ENCODE assay signal across 30 mouse cellular contexts in genomic region chr2:139120905-139121304, GRCm38 (mm10).
"Had no signal": no experiment of that assay in that cellular context is flagged by ENCODE, and none has a peak within 500 bp of the region (broad histone marks: within the 10 kb centered on the region; RNA-seq: fewer than 3 reads in every experiment).

No protein-coding gene starts in this region.

- H3K4me1 ChIP-seq: limb, embryonic 10.5 days; limb, embryonic 12.5 days; limb, embryonic 13.5 days; limb, embryonic 15.5 days; liver, embryonic 12.5 days; liver, embryonic 13.5 days; liver, embryonic 15.5 days; lung, embryonic 15.5 days; megakaryocyte, embryonic 14.5 days; midbrain, embryonic 12.5 days; midbrain, embryonic 13.5 days; midbrain, embryonic 15.5 days; neural tube, embryonic 12.5 days had no signal

- H3K27me3 ChIP-seq: limb, embryonic 12.5 days; limb, embryonic 13.5 days; limb, embryonic 15.5 days; liver, embryonic 12.5 days; liver, embryonic 13.5 days; liver, embryonic 15.5 days; lung, embryonic 15.5 days; megakaryocyte, embryonic 14.5 days; midbrain, embryonic 12.5 days; midbrain, embryonic 13.5 days; midbrain, embryonic 15.5 days; neural tube, embryonic 12.5 days had no signal

- H3K27ac ChIP-seq: left cerebral cortex, adult 2 months; limb, embryonic 10.5 days; limb, embryonic 12.5 days; limb, embryonic 13.5 days; limb, embryonic 15.5 days; liver, embryonic 12.5 days; liver, embryonic 13.5 days; liver, embryonic 14.5 days; liver, embryonic 15.5 days; lung, embryonic 15.5 days; macrophage; midbrain, embryonic 12.5 days; midbrain, embryonic 13.5 days; midbrain, embryonic 15.5 days; neural tube, embryonic 12.5 days had no signal

- H3K9ac ChIP-seq: limb, embryonic 12.5 days; limb, embryonic 13.5 days; limb, embryonic 15.5 days; liver, embryonic 12.5 days; liver, embryonic 13.5 days; liver, embryonic 14.5 days; liver, embryonic 15.5 days; liver, postnatal 0 days; lung, embryonic 14.5 days; lung, embryonic 15.5 days; midbrain, embryonic 12.5 days; midbrain, embryonic 13.5 days; midbrain, embryonic 15.5 days; neural tube, embryonic 12.5 days had no signal

- H3K9me3 ChIP-seq: limb, embryonic 10.5 days; limb, embryonic 12.5 days; limb, embryonic 13.5 days; limb, embryonic 15.5 days; liver, embryonic 12.5 days; liver, embryonic 13.5 days; liver, embryonic 15.5 days; lung, embryonic 15.5 days; megakaryocyte, embryonic 14.5 days; midbrain, embryonic 12.5 days; midbrain, embryonic 13.5 days; midbrain, embryonic 15.5 days; neural tube, embryonic 12.5 days had no signal

- H3K4me3 ChIP-seq: left cerebral cortex, adult 2 months; limb, embryonic 10.5 days; limb, embryonic 12.5 days; limb, embryonic 13.5 days; limb, embryonic 15.5 days; liver, embryonic 12.5 days; liver, embryonic 13.5 days; liver, embryonic 15.5 days; lung, embryonic 15.5 days; megakaryocyte, embryonic 14.5 days; midbrain, embryonic 12.5 days; midbrain, embryonic 13.5 days; midbrain, embryonic 15.5 days; myocyte; neural tube, embryonic 12.5 days had no signal

- H3K4me2 ChIP-seq: limb, embryonic 12.5 days; limb, embryonic 13.5 days; limb, embryonic 15.5 days; liver, embryonic 11.5 days; liver, embryonic 12.5 days; liver, embryonic 13.5 days; liver, embryonic 15.5 days; lung, embryonic 14.5 days; lung, embryonic 15.5 days; midbrain, embryonic 12.5 days; midbrain, embryonic 13.5 days; midbrain, embryonic 15.5 days; neural tube, embryonic 12.5 days had no signal

- H3K36me3 ChIP-seq: limb, embryonic 10.5 days; limb, embryonic 12.5 days; limb, embryonic 13.5 days; limb, embryonic 15.5 days; liver, embryonic 12.5 days; liver, embryonic 13.5 days; liver, embryonic 15.5 days; lung, embryonic 15.5 days; midbrain, embryonic 12.5 days; midbrain, embryonic 13.5 days; midbrain, embryonic 15.5 days; neural tube, embryonic 12.5 days had no signal

- ATAC-seq: liver, embryonic 12.5 days; liver, postnatal 0 days; lung, postnatal 0 days; midbrain, embryonic 13.5 days; midbrain, embryonic 15.5 days; midbrain, embryonic 16.5 days had no signal

- DNase-seq: liver; liver, embryonic 13.5 days; liver, postnatal 0 days; lung, adult 18-20 months; lung, adult 2 months; lung, embryonic 14.5 days; lung, postnatal 10 days; lung, postnatal 14 days; lung, postnatal 36 days; lung, postnatal 4 days; midbrain, embryonic 14.5 days had no signal
